ENCODE assay signal across 9 mouse cellular contexts in the genomic region with DNA sequence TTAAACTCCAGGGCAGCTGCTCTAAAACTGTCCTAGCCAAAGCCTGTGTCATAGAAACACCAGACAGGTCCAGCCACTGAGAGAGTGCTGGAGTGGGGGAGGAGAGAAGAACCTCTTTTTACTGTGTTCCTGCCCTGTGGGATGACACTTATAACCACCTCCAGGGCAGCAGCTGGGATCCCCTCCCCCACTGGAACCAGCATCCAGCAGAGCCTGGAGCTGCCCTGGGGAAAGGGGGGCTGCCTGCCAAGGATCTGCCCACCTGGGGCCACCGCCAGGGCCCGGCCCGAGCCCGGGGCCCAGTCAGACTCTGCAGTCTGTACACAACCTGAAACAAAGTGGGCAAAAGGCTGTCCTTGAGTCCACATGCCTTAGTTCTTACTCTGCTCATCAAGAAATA. TPM values are rescaled to one million over a fixed set of nuclear protein-coding genes. Genes with fewer than 3 reads are reported as not detected.
A peak's percentile ranks its signal among the peaks of the same experiment; 100 is the strongest.
DNase-seq lines count a peak whose midpoint lies in the region.
"Had no signal": no experiment of that assay in that cellular context is flagged by ENCODE, and none has a peak within 500 bp of the region (broad histone marks: within the 10 kb centered on the region; RNA-seq: fewer than 3 reads in every experiment).

No protein-coding gene starts in this region.

- H3K4me3 ChIP-seq in heart, embryonic 10.5 days, result no peak overlapping the region; the same call in 1 of the 2 replicates

- H3K4me1 ChIP-seq in heart, embryonic 10.5 days, result peaks cover 17% of the 10 kb centered on the region

- intact Hi-C loops in left cerebral cortex, postnatal 25 days (cut with DNase I), result no loop called here

- peak overlapping the region; percentile 45; the same call in 1 of the 2 replicates for H3K27ac ChIP-seq in heart, embryonic 10.5 days

- H3K9me3 ChIP-seq in heart, embryonic 10.5 days, result no peaks in the 10 kb centered on the region

- WGBS in heart, embryonic 10.5 days, result 44% methylated on average over 4 of the region's 4 CpGs

- no peaks in the 10 kb centered on the region for H3K27me3 ChIP-seq in heart, embryonic 10.5 days (ENCODE audit: insufficient read depth, poor library complexity, severe bottlenecking)

- DNase-seq in kidney, postnatal 10 days, result peak; percentile 24
- DNase-seq in kidney, postnatal 36 days, result no peak
- DNase-seq in 3134 (ENCODE audit: extremely low read depth, insufficient read length, low spot score), result peak; percentile 43
- DNase-seq in adrenal gland, adult 8-10 months, result peak; percentile 17
- DNase-seq in heart, embryonic 10.5 days (ENCODE audit: low spot score), result no peak
- no peak for DNase-seq in frontal cortex, postnatal 10 days (ENCODE audit: low spot score in 2 of 2)
- no peak for DNase-seq in left cerebral cortex, postnatal 25 days (ENCODE audit: low spot score in 2 of 2)
- no peak for DNase-seq in retina, postnatal 1 day

- no peaks in the 10 kb centered on the region for H3K36me3 ChIP-seq in heart, embryonic 10.5 days

RNA-seq across cellular contexts. Expression of a gene that starts 11.1 kb away (rescaled TPM):
- total RNA-seq in adrenal gland, adult 8-10 months (2022), result under 1 TPM in 2 of 4 experiments, not detected in 2; 0.13 to 0.14 TPM
- polyA plus RNA-seq in heart, embryonic 10.5 days (2016; fragmentation: Nextera tagmentation; extraction: Ambion mirVana), result 0.14 TPM in 1 of 2 replicates, not detected in the other
- under 1 TPM in 1 of 2 experiments, not detected in 1; 0.18 TPM for total RNA-seq in left cerebral cortex, postnatal 25 days (2021)
- polyA plus RNA-seq: limb, embryonic 11.5 days had no signal

RNA-seq across cellular contexts. Expression of a gene that starts 28.3 kb away (rescaled TPM):
- 10 to 100 TPM; 48.3 to 91.2 (median 68.8) TPM for total RNA-seq in adrenal gland, adult 8-10 months (2022)
- polyA plus RNA-seq in heart, embryonic 10.5 days (2016; fragmentation: Nextera tagmentation; extraction: Ambion mirVana), result 8.5 and 10.5 TPM in 2 replicates
- 10 to 100 TPM; 62.3 to 71.7 TPM for total RNA-seq in left cerebral cortex, postnatal 25 days (2021)

Comparison
In these comparisons a context has a peak if more than half of its experiments do, and no peak if none do; other contexts are left out.
1. DNase-seq: peak in kidney, postnatal 10 days (single experiment), 3134 (single experiment) and adrenal gland, adult 8-10 months (single experiment); none in kidney, postnatal 36 days (0 of 2), heart, embryonic 10.5 days (single experiment), frontal cortex, postnatal 10 days (0 of 2), left cerebral cortex, postnatal 25 days (0 of 2) and retina, postnatal 1 day (single experiment).